Mouse (Mus musculus) CH12.LX (cell line): ENCODE results near the gene Picalm. TPM values are rescaled to one million over a fixed set of nuclear protein-coding genes. Genes with fewer than 3 reads are reported as not detected.

Experiments used
- DNase-seq: peaks from one replicate; pipeline ENCODE4 v3.0.0-alpha.2; 2013; ENCODE audit errors: extremely low read depth
- H3K27ac ChIP-seq: 2 replicates; pipeline ENCODE4 v1.5.1; 2012; ENCODE audit warnings: low read depth, mild to moderate bottlenecking, control low read depth, moderate library complexity; ENCODE audit not compliant: insufficient read depth
- H3K27me3 ChIP-seq: replicated peaks from 2 replicates; pipeline ENCODE3; 2012; ENCODE audit warnings: inconsistent platforms
- H3K36me3 ChIP-seq, 2 experiments: replicated peaks in 1 of 2; 2 replicates each; pipeline versions ENCODE3 to v1.6.1; 2012; ENCODE audit warnings: inconsistent platforms in 1 of 2, low read length in 1 of 2, mild to moderate bottlenecking in 1 of 2, mixed read lengths in 1 of 2, moderate library complexity in 1 of 2; ENCODE audit not compliant: control insufficient read depth in 1 of 2, insufficient read depth in 1 of 2
- H3K4me1 ChIP-seq, 2 experiments: 2 replicates each; pipeline ENCODE4 v1.6.1; 2012; ENCODE audit warnings: inconsistent platforms in 1 of 2, moderate library complexity in 1 of 2; ENCODE audit not compliant: insufficient read depth in 2 of 2, control insufficient read depth in 1 of 2
- H3K4me2 ChIP-seq: 2 replicates; pipeline ENCODE4 v1.6.1; 2012; ENCODE audit warnings: low read depth, mild to moderate bottlenecking, control low read depth; ENCODE audit not compliant: poor library complexity, insufficient read depth, severe bottlenecking
- H3K4me3 ChIP-seq, 3 experiments: fragments of 150-350 bp in 1 of 3; sonication (generic) in 1 of 3; replicated peaks in 1 of 3; 2 replicates each; pipeline versions ENCODE3 to v1.5.1; 2011 to 2012; ENCODE audit warnings: low read depth in 2 of 3, low read length in 2 of 3, mild to moderate bottlenecking in 2 of 3, moderate library complexity in 2 of 3, control low read depth in 1 of 3, improper control_type of control experiment in 1 of 3, inconsistent platforms in 1 of 3, mixed read lengths in 1 of 3; ENCODE audit not compliant: poor library complexity in 1 of 3
- H3K79me2 ChIP-seq: replicated peaks from 2 replicates; pipeline ENCODE4 v1.6.1; 2012; ENCODE audit warnings: mild to moderate bottlenecking, moderate library complexity; ENCODE audit not compliant: control insufficient read depth, poor library complexity, insufficient read depth, severe bottlenecking; ENCODE audit errors: extremely low read depth
- H3K9ac ChIP-seq: 2 replicates; pipeline ENCODE4 v1.6.1; 2012; ENCODE audit warnings: low read depth, mild to moderate bottlenecking, control low read depth, moderate library complexity; ENCODE audit not compliant: insufficient read depth
- H3K9me3 ChIP-seq: replicated peaks from 2 replicates; pipeline ENCODE3; 2012; ENCODE audit warnings: low read length, inconsistent platforms, mixed read lengths
- E2F4 ChIP-seq: IDR thresholded peaks from 2 replicates; pipeline ENCODE4 v1.6.1; 2011; ENCODE audit warnings: low read depth, low read length, improper control_type of control experiment; ENCODE audit not compliant: insufficient replicate concordance
- ELF1 ChIP-seq: IDR thresholded peaks from 2 replicates; pipeline ENCODE4 v1.6.1; 2014; ENCODE audit warnings: low read depth, mild to moderate bottlenecking, inconsistent platforms, low read length, improper control_type of control experiment
- EP300 ChIP-seq: IDR thresholded peaks from 2 replicates; pipeline ENCODE4 v1.6.1; 2011; ENCODE audit warnings: low read length, improper control_type of control experiment
- ETS1 ChIP-seq: conservative IDR thresholded peaks from 2 replicates; pipeline ENCODE4 v1.6.1; 2012; ENCODE audit warnings: low read depth, mild to moderate bottlenecking, inconsistent platforms, low read length, improper control_type of control experiment, moderate library complexity
- GABPA ChIP-seq: IDR thresholded peaks from 2 replicates; pipeline ENCODE4 v1.6.1; 2012; ENCODE audit warnings: low read depth, low read length, improper control_type of control experiment, inconsistent platforms; ENCODE audit not compliant: insufficient replicate concordance
- IRF4 ChIP-seq: IDR thresholded peaks from 2 replicates; pipeline ENCODE4 v1.6.1; 2014; ENCODE audit warnings: low read depth, mild to moderate bottlenecking, inconsistent platforms, low read length, improper control_type of control experiment
- JUN ChIP-seq: IDR thresholded peaks from 2 replicates; pipeline ENCODE4 v1.6.1; 2011; ENCODE audit warnings: low read depth, mild to moderate bottlenecking, low read length, improper control_type of control experiment, moderate library complexity; ENCODE audit not compliant: insufficient read depth
- MAZ ChIP-seq: IDR thresholded peaks from 2 replicates; pipeline ENCODE4 v1.6.1; 2012; ENCODE audit warnings: low read depth, mild to moderate bottlenecking, inconsistent platforms, low read length, improper control_type of control experiment, moderate library complexity
- MEF2A ChIP-seq: IDR thresholded peaks from 2 replicates; pipeline ENCODE4 v1.6.1; 2014; ENCODE audit warnings: low read depth, mild to moderate bottlenecking, inconsistent platforms, low read length, improper control_type of control experiment, borderline replicate concordance
- MXI1 ChIP-seq: IDR thresholded peaks from 2 replicates; pipeline ENCODE4 v1.6.1; 2011; ENCODE audit warnings: mild to moderate bottlenecking, low read depth, low read length, improper control_type of control experiment
- MYC ChIP-seq: IDR thresholded peaks from 2 replicates; pipeline ENCODE4 v1.6.1; 2011; ENCODE audit warnings: low read depth, mild to moderate bottlenecking, improper control_type of control experiment, low read length
- PAX5 ChIP-seq: IDR thresholded peaks from 2 replicates; pipeline ENCODE4 v1.6.1; 2012; ENCODE audit warnings: low read length, inconsistent platforms, mixed read lengths
- POLR2A ChIP-seq: IDR thresholded peaks from 2 replicates; pipeline ENCODE4 v1.6.1; 2011; ENCODE audit warnings: low read depth, mild to moderate bottlenecking, improper control_type of control experiment, low read length
- POLR2AphosphoS2 ChIP-seq: IDR thresholded peaks from 2 replicates; pipeline ENCODE4 v1.6.1; 2011; ENCODE audit warnings: low read depth, low read length, improper control_type of control experiment
- SMC3 ChIP-seq: IDR thresholded peaks from 2 replicates; pipeline ENCODE4 v1.6.1; 2011; ENCODE audit warnings: low read depth, low read length, improper control_type of control experiment
- TBP ChIP-seq: conservative IDR thresholded peaks from 2 replicates; pipeline ENCODE4 v1.6.1; 2011; ENCODE audit warnings: low read depth, low read length, improper control_type of control experiment
- TCF12 ChIP-seq: IDR thresholded peaks from 2 replicates; pipeline ENCODE4 v1.6.1; 2014; ENCODE audit warnings: low read depth, mild to moderate bottlenecking, inconsistent platforms, low read length, improper control_type of control experiment
- UBTF ChIP-seq: IDR thresholded peaks from 2 replicates; pipeline ENCODE4 v1.6.1; 2012; ENCODE audit warnings: low read depth, mild to moderate bottlenecking, inconsistent platforms, low read length, improper control_type of control experiment, moderate library complexity
- USF2 ChIP-seq: conservative IDR thresholded peaks from 2 replicates; pipeline ENCODE4 v1.6.1; 2011; ENCODE audit warnings: low read depth, low read length, improper control_type of control experiment
- ZC3H11A ChIP-seq: IDR thresholded peaks from 2 replicates; pipeline ENCODE4 v1.6.1; 2012; ENCODE audit warnings: low read depth, mild to moderate bottlenecking, inconsistent platforms, low read length, improper control_type of control experiment
- ZKSCAN1 ChIP-seq: IDR thresholded peaks from 2 replicates; pipeline ENCODE4 v1.6.1; 2012; ENCODE audit warnings: low read depth, inconsistent platforms, low read length, improper control_type of control experiment, borderline replicate concordance
- dilution Hi-C: fragments of 300-500 bp; cut with MboI; formaldehyde crosslinking; loops from 2 replicates; pipeline ENCODE4 v1.14.3; 2020; ENCODE audit warnings: low sequenced_read_pairs; ENCODE audit not compliant: extremely low pct_unique_long_range_greater_than_20kb, extremely low pct_ligation_motif_present
- in situ Hi-C: fragments of 300-500 bp; cut with MboI; formaldehyde crosslinking; loops from 3 replicates; pipeline ENCODE4 v1.14.3; 2019; ENCODE audit warnings: low sequenced_read_pairs, low pct_ligation_motif_present, low pct_unique_long_range_greater_than_20kb, mixed read lengths
- polyA plus RNA-seq: library from polyadenylated mRNA; unstranded; fragments of >175 nt; gene quantifications from 2 replicates; pipeline ENCODE4 v1.2.1, GENCODE M21; 2012; ENCODE audit warnings: low read depth; ENCODE audit not compliant: insufficient read length
- total RNA-seq, 2 experiments: library from RNA; depleted of rRNA; stranded (reverse); fragments of 300-350 nt in 1 of 2; fragments of >200 nt in 1 of 2; gene quantifications; 2 replicates each; pipeline ENCODE4 v1.2.3; 2012 to 2014

Gene Picalm
- total and polyA plus RNA-seq, 3 experiments = 27.6 to 94.3 (median 53.4) TPM

- H3K27ac ChIP-seq = no peak overlapping the region
- in situ Hi-C loops = no loop called here
Measured at GRCm38 (mm10) chr7:90085713-90086112, 44.3 kb upstream of the Picalm start.

GRCm38 (mm10) chr7:90086821-90087220 is 43.2 kb upstream of the Picalm start:
- peaks cover 0 to 2% of the 10 kb centered on the region in 2 experiments; a peak in 1 of 4 replicates for H3K4me1 ChIP-seq
- H3K9me3 ChIP-seq = peaks cover 2% of the 10 kb centered on the region
- H3K36me3 ChIP-seq = no peaks in the 10 kb centered on the region
- no peak overlapping the region for H3K4me3 ChIP-seq
- dilution Hi-C loops = no loop called here
- TF ChIP-seq SMC3 (no peak), ETS1 (no peak), TCF12 (no peak), E2F4 (no peak), POLR2A (no peak), ZC3H11A (no peak), USF2 (no peak), EP300 (no peak), TBP (no peak), IRF4 (no peak), MXI1 (no peak), MYC (no peak), ELF1 (no peak), MAZ (no peak), MEF2A (no peak), PAX5 (no peak), UBTF (no peak), ZKSCAN1 (no peak), GABPA (no peak)
- H3K9ac ChIP-seq = no peak overlapping the region
- in situ Hi-C loops = no loop called here
- H3K4me2 ChIP-seq = no peak overlapping the region
- H3K27me3 ChIP-seq = no peaks in the 10 kb centered on the region
- no peak for DNase-seq
- no peaks in the 10 kb centered on the region for H3K79me2 ChIP-seq
- H3K27ac ChIP-seq = no peak overlapping the region

More at GRCm38 (mm10) chr7:90085713-90086112, 44.3 kb upstream of the Picalm start:
- Histone ChIP-seq H3K4me3 (no peak overlapping the region), H3K9ac (no peak overlapping the region), H3K79me2 (no peaks in the 10 kb centered on the region), H3K27me3 (no peaks in the 10 kb centered on the region), H3K4me1 (no peaks in the 10 kb centered on the region), H3K36me3 (no peaks in the 10 kb centered on the region), H3K9me3 (peaks cover 2% of the 10 kb centered on the region), H3K4me2 (no peak overlapping the region)
- no peak for DNase-seq
- dilution Hi-C loops = no loop called here
- TF ChIP-seq UBTF (no peak), POLR2AphosphoS2 (no peak), ETS1 (no peak), JUN (no peak), ZKSCAN1 (no peak)
